Comparison of ENCODE assay signal across 8 mouse cellular contexts in the genomic region with DNA sequence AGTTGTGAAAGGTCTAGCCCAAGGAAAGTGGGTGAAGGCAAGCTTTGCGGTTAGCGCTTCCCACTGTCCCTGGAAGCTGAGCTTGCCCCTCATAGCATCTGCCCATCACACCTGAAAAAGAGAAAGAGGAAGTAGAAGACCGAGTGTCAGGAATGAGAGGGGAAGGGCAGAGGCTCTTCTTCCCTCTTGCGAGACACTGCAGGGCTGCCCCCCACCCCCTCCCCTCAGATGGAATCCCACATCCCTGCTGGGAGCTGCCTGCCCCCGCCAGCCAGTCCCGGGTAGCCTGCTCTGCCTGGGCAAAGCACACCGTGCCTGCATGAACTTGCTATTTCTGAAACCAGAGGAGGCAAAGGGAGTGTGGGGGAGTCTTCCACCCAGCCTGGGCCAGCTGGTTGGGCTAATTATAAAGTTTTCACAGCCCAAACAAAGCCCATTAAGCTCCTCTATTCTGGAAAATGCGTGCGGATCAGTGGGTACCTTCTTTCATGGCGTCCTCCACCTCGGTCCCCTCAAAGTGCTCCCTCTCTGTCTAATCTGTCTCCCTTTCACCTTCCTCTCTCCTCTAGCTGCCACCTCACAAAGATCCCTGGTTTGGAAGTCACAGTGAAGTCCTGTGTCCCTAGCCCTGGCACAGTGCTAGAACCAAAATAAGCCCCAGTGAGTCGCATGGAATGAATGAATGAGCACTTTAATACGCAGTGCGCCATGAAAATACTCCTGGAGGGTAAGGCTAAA. TPM values are rescaled to one million over a fixed set of nuclear protein-coding genes. Genes with fewer than 3 reads are reported as not detected.
DNase-seq lines count a peak whose midpoint lies in the region; ATAC-seq lines count a peak whose summit lies in the region.

No protein-coding gene starts in this region.

- ATAC-seq in common myeloid progenitor, adult 5-6 weeks (replicated peaks; ENCODE audit: low read depth, poor library complexity, severe bottlenecking) = peak; percentile 82
- ATAC-seq in megakaryocyte, adult 5-6 weeks (ENCODE audit: poor library complexity, severe bottlenecking) = peak; percentile 82
- ATAC-seq in activated CD4-positive, CD25-positive, alpha-beta regulatory T cell, adult 4 months = no peak

- DNase-seq in kidney, postnatal 10 days = peak; percentile 18
- no peak for DNase-seq in kidney, adult 8-10 months
- peak; percentile 46 to 49 for DNase-seq in heart, adult 9 months (ENCODE audit: low spot score in 2 of 2)
- DNase-seq in adrenal gland, postnatal 36 days = no peak
- DNase-seq in cerebellum, postnatal 25 days = no peak

RNA-seq across cellular contexts. Expression of gene A630001G21Rik, which starts 20.0 kb away (rescaled TPM):
- total RNA-seq in common myeloid progenitor, adult 5-6 weeks (2017) = 46.6 and 54.3 TPM in 2 replicates
- total RNA-seq in megakaryocyte, adult 5-6 weeks (2015) = 59.3 and 63.8 TPM in 2 replicates
- total RNA-seq in megakaryocyte, adult 5-6 weeks (2017) = 51.5 and 56.9 TPM in 2 replicates
- total RNA-seq in adrenal gland, postnatal 36 days (2021) = under 1 TPM; 0.56 to 0.86 TPM
- polyA plus RNA-seq in activated CD4-positive, CD25-positive, alpha-beta regulatory T cell, adult 4 months (2017; shearing (Covaris generic)) = 10 to 100 TPM; 36.4 to 40.2 TPM

RNA-seq across cellular contexts. Expression of gene Cab39, which starts 34.8 kb away (rescaled TPM):
- total RNA-seq in common myeloid progenitor, adult 5-6 weeks (2017) = 102 and 110 TPM in 2 replicates
- 64.3 and 74.3 TPM in 2 replicates for total RNA-seq in megakaryocyte, adult 5-6 weeks (2015)
- 112 and 115 TPM in 2 replicates for total RNA-seq in megakaryocyte, adult 5-6 weeks (2017)
- total RNA-seq in adrenal gland, postnatal 36 days (2021) = 100 to 1,000 TPM; 115 to 138 TPM
- polyA plus RNA-seq in activated CD4-positive, CD25-positive, alpha-beta regulatory T cell, adult 4 months (2017; shearing (Covaris generic)) = 10 to 100 TPM; 45.1 to 58.3 TPM

Comparison
In these comparisons a context has a peak if more than half of its experiments do, and no peak if none do; other contexts are left out.
1. DNase-seq: peak in kidney, postnatal 10 days (single experiment) and heart, adult 9 months (2 of 2); none in kidney, adult 8-10 months (0 of 2), adrenal gland, postnatal 36 days (0 of 2) and cerebellum, postnatal 25 days (0 of 2).
2. RNA of gene A630001G21Rik, which starts 20.0 kb away (total RNA-seq): 51.5 to 63.8 TPM in megakaryocyte, adult 5-6 weeks and 46.6 to 54.3 TPM in common myeloid progenitor, adult 5-6 weeks; 0.56 to 0.86 TPM in adrenal gland, postnatal 36 days; every median in the first group is over 10 times any median in the second.